Mouse (Mus musculus) kidney, postnatal 25 days (tissue): ENCODE measurements around the gene Avil.

Experiments used
- DNase-seq, 2 experiments: peaks; one replicate each; pipeline ENCODE4 v3.0.0; 2021; ENCODE audit warnings: mixed read lengths in 2 of 2

Avil gene

DNA sequence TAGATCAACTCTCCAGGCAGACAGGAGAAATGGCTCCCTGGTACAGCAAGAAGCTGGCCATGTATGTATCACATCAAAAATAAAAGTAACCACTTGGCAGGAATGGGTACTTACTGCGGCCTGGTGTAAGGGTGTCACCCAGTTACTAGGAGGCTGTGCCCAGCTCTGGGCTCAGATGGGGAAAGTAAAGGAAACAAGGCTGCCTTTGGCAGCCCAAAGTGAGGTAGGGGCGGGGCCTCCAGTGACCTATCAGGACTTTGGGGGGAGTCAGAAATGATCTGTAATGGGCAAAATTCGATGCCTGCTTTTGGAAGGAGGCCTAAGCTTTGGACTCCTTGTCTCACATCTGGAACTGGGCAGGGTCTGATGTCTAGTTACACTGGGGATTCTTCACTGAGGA, 18.8 kb upstream of the Avil start:
- DNase-seq = no peak

DNA sequence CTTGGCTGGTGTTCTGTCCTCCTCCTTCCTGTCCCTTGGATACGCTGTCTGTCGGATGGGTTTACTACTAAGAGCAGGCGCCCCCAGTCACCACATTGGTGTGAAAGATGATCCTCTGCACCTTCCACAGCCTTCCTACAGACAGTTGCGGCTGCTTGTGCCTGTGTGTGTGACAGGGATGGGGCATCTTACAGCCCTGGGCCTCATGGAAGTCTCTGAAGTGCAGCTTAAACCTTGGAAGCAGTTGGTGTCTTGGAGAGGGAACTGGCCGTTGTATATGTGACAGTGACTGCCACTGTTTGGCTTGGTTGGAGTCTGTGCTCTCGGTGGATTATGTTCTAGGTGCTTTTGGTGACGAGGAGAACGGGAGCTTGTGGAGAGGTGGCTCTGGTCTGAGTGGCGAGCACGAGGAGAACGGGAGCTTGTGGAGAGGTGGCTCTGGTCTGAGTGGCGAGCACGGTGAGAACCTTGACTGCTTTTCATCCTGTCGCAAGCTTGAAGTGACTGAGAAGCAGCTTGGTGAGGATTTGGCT, 17.2 kb upstream of the Avil start:
- DNase-seq = no peak

DNA sequence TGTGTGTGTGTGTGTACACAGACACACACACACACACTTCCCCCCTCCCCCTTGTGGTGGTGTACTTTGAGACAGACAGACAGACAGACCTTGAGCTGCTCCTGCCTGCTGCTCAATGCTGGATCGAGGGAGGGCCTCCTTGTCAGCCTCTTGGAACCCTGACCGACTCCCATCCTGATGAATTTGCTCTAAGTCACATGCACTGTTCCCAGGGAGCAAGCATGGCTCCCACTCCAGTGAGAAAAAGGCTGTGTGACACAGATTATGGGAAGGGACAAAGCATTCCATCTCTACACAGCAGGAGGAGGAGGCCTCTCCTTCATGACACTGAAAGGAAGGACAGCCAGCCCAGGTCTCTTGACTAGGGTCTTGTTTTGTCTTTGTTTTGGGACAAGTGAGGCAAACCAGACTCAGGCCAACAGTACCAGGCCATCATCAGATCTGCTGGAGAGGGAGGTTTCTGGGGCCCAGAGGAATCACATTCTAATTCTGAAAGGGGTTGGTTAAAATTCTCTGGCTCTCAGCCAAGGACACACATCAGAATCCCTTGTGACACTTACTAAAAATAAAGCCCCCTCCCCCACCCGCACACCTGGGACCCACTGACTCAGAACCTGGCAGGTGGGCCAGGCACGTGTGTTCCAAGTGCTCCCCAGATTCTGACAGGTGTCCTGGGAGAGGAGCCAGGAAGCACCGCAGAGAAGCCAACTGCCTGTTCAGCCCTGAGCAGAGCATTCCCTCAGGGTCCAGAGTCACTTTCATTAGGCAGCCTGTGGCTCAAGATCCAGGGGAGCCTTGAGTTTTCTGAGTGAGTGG, 16.1 kb upstream of the Avil start:
- DNase-seq = peak; percentile 68 to 86

DNA sequence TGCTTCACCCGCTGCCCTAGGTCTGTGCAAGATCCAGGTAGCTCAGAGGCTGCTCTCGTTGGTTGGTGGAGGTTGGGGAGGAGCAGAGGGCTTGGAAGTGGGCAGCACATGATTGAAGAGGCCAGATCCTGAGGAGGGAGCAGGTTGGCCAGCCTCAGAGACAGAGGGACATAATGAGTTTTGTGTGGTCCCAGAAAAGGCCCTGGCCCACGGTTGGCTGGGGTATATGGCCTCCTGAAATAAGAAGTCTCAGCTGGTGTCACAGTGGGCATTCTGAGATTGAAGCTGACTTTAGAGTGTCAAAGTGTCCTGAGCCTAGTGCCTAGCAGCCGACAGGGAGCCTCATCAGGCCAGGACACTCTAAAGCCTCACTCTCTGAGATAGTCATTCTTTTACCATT, 15.4 kb upstream of the Avil start:
- no peak for DNase-seq

DNA sequence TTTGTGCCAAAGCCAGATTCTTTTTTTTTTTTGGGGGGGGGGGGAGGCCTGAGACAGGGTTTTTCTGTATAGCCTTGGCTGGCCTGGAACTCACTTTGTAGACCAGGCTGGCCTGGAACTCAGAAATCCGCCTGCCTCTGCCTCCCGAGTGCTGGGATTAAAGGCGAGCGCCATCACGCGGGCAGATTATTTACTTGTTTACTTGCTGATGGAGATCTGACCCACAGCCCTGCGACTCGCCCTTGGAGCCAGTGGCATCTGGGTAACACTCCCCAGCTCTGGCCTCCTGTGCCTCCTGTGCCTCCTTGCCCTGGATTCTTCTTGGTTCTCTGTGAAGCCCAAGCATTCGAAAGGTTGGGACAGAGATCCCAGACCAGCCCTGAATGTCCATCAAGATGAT, 14.9 kb upstream of the Avil start:
- DNase-seq = no peak

DNA sequence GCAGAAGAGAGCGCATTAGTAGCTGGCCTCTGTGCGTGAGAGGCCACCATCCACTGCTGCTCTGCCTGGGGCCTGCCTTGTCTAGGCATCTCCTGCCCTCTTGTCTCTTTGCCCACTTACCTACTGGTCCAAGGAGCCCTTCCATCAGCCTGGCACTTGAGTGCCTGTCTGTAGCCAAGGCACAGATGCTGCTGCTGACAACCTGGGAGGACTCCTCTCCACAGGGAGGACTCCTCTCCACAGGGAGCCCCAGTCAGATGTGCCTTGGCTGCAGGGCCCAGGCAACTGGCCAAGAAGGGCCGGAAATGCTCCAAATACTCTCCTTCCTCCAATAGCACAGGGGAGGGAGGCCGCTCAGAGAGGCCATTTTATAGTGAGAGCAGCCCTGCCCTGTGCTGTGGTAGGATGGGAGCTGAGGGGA, 14.0 kb upstream of the Avil start:
- peak; percentile 93 to 95 for DNase-seq

DNA sequence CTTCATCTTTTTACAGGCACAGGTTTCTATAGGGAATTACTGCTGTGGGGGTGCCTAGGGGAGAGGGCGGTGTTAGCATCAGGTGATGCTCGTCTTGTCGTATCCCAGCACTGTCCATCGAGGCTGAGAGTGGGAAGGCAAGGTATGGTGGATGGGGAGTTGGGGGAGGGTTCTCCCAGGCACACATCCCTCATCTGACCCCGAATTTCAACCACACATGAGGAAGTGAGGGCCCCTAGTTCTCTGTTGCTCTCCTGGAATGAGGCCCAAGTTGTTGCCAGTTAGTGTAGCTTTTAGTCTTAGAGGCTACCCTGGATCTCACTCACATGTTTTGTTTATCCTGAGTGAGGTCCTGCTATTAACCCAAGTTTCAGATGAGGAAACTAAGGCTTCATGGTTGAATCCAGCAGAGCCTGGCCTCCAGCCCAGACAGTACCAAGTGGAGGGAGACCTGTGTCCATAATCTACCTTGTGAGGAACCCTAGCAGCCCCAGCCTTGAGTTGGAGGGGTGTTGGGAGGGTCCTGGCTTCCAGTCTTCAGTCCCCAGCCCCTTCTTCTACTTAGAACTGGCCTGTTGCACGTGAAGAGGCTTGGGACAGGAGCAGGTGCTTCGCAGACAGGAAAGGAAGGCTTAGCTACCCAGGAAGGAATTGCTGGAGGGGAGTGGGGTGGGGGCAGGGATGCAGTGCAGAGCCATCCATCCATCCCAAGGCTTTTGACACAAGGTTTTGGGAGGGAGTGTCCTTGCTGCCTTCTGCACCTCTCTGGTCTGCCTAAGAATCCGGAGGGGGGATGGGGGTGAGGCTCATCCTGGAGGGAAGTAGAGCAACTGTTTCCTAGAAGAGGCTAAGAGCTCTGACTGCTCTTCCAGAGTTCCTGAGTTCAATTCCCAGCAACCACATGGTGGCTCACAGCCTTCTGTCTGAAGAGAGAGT, 13.1 kb upstream of the Avil start:
- no peak for DNase-seq

DNA sequence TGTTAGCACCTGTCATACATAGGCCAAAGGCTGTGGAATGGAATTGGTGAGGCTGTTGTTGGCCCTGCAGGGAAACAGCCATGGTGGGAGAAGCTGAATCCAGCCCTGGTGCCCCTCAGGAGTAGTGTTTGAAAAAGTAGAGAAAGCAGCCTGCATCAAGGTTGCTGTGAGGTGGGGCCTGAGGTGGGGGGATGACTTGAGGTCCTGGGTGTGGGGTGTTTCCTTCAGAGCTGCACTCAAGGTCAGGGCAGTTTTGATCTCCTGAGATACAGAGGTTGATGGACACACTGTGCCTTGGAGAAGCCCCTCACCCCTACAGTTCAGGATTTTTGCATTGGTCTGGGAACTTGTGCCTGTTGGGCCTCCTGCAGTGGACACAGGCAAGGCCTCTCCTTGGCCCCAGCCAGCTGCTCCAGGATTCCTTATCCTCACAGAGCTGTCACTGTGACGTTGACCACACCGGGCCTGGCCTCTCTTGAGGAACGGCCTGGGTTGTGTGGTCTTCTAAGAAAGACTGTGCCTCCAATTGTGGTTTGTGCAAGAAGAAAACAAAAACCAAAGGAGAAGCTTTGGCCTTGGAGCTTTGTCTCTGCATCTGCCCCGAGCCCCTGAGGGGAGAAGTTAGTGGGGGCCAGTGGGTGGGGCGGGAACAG, 11.9 kb upstream of the Avil start:
- no peak for DNase-seq

DNA sequence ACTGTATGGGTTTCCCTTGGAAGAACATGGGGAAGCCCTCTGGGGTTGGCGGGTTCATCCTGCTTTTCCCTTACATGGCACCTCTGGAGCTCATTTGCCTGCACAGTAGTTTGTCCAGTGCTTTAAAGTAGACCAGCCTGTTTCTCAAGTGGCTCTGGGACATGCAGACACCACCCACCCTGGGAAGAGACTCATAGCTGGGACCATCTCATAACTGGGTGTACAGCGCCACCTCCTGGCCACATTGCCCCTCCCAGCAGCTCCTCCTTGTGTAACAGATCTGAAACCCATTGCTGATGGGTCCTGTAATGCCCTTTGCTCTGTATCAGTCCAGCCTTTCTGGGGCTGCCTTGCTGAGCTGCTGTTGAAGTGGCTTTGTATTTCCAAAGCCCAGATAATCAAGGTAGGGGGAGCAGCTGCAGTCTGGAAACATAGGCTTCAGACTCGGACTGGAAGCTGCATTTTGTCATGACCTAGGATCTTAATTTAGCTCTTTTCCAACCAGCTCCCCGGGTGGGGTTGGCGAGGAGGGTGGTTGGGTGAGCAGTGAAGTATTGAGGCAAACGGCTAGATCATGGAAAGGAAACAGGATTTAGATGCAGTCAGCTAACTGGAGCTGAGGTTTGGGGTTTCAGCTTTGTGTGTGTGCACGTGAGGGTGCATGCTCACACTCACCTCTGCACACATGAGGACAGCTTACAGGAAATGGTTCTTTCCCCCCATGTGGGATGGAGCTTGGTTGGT, 10.0 kb upstream of the Avil start:
- DNase-seq = peak; percentile 90 to 92

DNA sequence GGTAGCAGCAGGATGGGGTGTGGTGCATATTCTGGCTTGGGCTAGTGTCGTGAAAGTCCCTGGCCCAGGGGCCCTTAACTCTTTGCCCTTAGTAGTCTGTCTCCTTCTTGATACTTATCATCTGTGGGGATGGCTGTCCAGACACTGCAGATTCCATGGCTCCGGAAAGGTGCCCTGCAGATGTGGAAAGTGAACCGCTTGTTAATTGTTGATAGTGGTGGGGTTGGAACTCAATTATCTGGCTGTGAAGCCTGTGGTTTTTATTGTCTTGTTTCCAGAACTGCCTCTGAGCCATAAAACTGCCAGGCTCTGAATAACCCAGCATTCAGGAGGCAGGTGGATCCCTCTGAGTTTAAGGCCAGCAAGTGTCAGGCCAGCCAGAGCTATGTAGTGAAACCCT, 8.8 kb upstream of the Avil start:
- DNase-seq = no peak

DNA sequence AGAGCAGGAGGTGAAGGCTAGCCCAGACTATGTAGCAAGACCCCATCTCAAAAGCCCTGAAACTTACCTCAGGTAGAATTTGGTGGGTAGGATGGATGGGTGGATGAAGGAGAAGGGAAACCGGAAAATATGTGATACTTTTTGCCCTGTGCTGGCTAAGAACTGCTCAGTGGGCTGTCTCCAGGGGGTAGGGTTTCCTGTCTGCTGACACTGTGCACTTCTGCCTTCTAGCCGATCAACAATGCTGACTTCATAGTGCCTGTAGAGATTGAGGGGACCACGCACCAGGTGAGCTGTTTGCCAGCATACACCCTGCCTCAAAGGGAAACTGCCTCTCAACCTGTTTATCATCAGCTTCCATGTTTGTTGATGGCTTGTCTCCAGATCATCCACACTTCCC, 6.9 kb upstream of the Avil start:
- no peak for DNase-seq

DNA sequence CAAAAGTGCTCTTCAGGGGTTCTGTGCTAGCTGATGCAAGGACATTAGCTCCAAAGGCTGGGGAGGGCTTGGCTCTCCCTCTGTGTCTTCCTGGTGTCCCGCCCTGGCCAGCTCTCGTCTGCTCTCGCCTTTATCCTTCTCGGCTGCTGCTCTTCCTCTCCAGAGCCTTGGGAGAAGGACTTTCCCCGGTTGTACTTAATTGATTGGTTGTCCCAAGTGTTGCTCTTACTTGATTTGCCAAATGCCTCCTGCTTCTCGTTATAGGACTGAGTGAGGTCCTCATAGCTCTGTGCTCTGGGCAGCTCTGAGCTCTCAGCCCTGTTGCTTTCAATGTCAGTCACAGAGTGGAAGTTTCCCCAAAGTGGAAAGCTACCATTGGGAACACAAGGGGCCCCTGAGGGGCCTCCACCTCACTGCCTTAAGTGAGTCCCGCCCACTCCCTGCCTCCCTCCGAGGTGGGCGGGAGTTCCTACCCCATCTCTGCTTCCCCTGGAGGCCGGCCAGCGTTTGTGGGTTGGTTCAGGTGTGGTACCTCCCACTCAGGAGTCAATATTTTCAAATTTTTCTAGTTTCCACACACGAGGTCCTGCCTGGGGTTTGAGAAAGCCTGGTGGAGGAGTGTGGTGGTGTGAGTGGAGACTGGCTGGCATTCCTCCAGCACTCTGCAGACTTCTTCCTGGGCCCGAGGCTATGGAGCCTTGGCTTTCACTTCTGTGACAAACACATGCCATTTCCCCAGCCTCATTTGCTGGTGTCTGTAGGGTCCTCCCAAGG, 3.0 kb upstream of the Avil start:
- peak in 1 of 2 experiments; percentile 51 for DNase-seq

DNA sequence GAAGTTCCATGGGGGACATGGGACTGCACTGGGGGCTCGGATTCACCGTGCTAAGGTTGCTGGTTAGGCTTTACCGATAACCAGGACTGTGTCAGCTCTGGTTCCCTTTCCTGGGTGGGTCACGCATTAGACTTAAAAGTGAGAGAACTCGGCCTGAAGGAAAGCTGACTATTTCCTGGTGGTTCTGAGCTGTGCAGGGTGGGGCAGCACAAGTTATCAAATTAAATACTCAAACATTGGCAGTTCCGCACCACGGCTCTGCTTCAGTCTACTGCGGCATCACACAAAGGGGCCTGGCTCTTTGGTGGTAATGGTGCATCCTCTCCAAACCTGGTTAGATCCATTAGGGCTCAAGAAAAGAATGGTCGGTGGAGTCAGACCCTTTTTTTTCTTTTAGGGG, 788 bp downstream of the Avil start:
- no peak for DNase-seq

DNA sequence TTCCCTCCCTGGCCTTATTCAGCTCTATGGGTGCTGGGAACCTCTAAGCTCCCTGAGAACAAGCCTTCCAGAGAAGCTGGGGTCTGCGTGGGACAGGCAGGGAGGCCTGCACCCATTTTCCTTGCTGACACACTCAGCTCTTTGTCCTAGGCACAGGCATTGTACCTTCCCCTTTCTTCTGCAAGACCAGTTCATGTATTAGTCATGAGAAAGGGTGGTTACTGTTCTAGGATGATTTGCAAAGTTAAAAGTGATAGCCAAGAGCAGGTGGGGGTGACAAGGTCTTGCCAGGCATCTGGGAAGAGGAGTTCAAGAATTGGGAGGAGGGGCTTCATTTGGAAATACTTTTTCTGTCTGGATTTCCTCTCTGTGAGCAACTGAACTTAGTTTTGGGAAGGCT, 1.5 kb downstream of the Avil start:
- DNase-seq = no peak

DNA sequence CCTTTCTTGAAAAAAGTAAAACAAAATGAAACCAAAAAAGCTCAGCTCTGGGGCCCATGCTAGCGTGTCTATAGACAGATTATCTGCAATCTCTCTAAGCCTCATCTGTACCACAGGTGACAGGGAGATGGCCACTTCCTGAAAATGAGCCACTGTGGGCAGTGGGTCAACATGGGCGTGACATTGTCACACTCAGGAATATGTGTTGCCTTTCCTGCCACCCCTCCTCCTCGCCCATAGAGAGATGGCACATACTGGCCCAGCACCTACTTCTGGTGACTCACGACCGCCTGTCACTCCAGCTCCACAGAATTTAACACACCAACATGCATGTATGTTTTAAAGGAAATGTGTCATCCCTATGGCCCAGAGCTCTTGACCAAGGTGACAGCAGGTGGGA, 2.3 kb downstream of the Avil start:
- DNase-seq = no peak

DNA sequence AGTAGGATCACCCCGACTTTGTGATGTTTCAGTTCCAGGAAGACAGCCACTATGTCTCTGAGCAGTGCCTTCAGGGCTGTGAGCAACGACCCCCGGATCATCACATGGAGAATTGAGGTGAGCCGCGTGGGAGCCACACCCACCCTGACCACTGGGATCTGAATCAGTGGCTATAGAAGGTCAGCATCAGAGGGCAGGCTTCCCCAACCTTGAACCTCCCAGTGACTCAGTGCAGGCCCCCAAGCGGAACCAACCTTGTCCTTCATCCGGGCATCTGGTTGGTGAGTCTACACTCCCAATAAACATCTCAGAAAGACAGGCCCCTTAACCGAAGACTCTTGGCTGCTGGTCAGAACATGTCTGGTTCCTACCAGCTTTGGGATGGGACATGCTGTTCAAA, 2.8 kb downstream of the Avil start:
- no peak for DNase-seq

DNA sequence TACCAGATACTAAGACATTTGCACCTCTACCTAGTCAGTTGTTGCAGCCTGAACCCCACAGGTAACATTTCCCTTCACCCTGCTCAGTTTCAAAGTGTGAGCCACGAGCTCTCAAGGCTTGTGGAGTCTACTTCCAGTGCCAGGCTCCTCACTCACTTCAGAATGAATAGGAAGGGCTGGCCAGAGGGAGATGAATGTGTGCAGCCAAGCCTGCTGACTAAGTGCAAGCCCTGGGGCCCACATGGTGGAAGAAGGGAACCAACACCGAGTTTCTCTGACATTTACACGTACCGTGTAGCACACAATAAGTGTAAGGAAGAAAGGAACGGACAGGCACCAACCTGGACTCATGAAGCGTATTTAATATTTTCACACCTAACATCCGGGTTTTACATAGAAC, 3.3 kb downstream of the Avil start:
- no peak for DNase-seq

DNA sequence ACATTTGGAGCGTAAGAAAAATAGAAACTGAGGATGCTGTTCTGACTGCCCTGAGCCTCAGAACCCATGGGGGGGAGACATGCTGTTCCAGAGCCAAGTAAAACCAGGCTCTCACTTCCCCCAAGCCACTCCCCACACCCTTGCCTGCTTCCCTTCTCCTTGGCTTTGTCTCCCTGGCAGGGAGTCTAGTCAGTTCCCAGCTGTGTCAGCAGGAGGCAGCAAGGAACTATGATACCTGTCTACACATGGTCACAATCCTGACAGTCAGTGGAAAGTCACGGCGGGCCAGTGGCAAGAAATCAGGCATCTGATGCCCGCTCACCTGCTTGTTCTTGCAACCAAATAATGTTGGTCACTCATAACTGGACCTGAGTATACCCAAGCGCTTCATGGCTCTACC, 16.0 kb downstream of the Avil start:
- peak; percentile 56 to 69 for DNase-seq

DNA sequence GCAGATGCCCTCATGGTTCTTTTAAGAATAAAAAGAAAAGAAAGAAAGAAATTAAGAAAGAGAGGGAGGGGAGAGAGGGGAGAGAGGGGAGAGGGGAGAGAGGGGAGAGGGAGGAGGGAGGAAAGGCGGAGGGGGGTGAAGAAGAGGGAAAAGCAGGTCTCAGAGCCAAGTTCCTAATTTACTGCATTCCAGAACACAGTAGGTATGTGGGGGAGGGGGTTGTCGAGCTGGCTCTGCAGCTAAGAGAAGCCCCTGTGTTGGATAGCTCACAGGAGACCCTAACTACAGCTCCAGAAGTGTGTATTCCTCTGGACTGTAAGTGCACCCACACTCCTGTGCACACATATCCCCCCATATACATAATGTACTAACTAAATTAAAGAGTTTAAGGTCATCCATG, 16.6 kb downstream of the Avil start:
- no peak for DNase-seq

DNA sequence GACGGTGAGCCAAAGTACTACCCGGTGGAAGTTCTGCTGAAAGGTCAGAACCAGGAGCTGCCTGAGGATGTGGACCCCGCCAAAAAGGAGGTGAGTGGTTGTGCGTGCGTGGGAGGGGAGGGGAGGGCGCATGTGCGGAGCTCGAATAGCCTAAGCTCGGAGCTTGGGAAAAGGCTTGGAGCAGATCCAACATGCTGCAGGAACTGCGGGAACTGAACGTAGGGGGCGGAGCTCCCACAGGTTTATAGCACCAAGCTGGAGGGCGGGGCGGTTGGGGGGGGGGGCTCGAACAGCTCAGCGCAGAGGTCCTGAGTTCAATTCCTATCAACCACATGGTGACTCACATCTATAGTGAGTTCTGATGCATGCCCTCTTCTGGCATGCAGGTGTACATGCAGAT, 17.9 kb downstream of the Avil start:
- no peak for DNase-seq
